Mouse (Mus musculus) embryonic facial prominence, embryonic 11.5 days (tissue): ENCODE measurements around the gene Lrrc46. TPM values are rescaled to one million over a fixed set of nuclear protein-coding genes. Genes with fewer than 3 reads are reported as not detected.

Source experiments
- ATAC-seq: fragments of 200-750 bp; cut with Nextera tagmentation; replicated peaks from 2 replicates; pipeline ENCODE4 v1.8.0; 2017; ENCODE audit warnings: low read depth; ENCODE audit not compliant: insufficient number of reproducible peaks, low FRiP score, low TSS enrichment
- DNase-seq: peaks from one replicate; pipeline ENCODE4 v3.0.0-alpha.2; 2015; ENCODE audit warnings: low spot score
- H3K27ac ChIP-seq: fragments of 300-500 bp; sonication (generic); replicated peaks from 2 replicates; pipeline ENCODE4 v1.5.1; 2014; ENCODE audit warnings: mild to moderate bottlenecking, low read depth, low read length, control low read depth
- H3K27me3 ChIP-seq: fragments of 300-500 bp; sonication (generic); 2 replicates; pipeline ENCODE4 v1.6.1; 2014; ENCODE audit warnings: mild to moderate bottlenecking, low read length, moderate library complexity, mixed read lengths; ENCODE audit not compliant: control insufficient read depth, insufficient read depth
- H3K36me3 ChIP-seq: fragments of 300-500 bp; sonication (generic); replicated peaks from 2 replicates; pipeline ENCODE4 v1.6.1; 2014; ENCODE audit warnings: low read depth, mild to moderate bottlenecking, low read length, moderate library complexity, mixed read lengths; ENCODE audit not compliant: control insufficient read depth, insufficient read depth
- H3K4me1 ChIP-seq: fragments of 300-500 bp; sonication (generic); 2 replicates; pipeline ENCODE4 v1.6.1; 2014; ENCODE audit warnings: low read length, mixed read lengths; ENCODE audit not compliant: control insufficient read depth, insufficient read depth
- H3K4me2 ChIP-seq: fragments of 300-500 bp; sonication (generic); 2 replicates; pipeline ENCODE4 v1.6.1; 2014; ENCODE audit warnings: low read depth, mild to moderate bottlenecking, control low read depth, low read length, moderate library complexity
- H3K4me3 ChIP-seq: fragments of 300-500 bp; sonication (generic); 2 replicates; pipeline ENCODE4 v1.5.1; 2014; ENCODE audit warnings: low read depth, low read length, control low read depth
- H3K9ac ChIP-seq: fragments of 300-500 bp; sonication (generic); replicated peaks from 2 replicates; pipeline ENCODE4 v1.6.1; 2014; ENCODE audit warnings: mild to moderate bottlenecking, control low read depth, low read length
- H3K9me3 ChIP-seq: fragments of 300-500 bp; sonication (generic); replicated peaks from 2 replicates; pipeline ENCODE4 v1.6.1; 2016; ENCODE audit warnings: mild to moderate bottlenecking, low read length, inconsistent platforms, mixed read lengths; ENCODE audit not compliant: control insufficient read depth
- WGBS: fragments of 180-500 bp; shearing (Covaris S2); extraction: QIAGEN DNeasy Blood & Tissue Kit; methylation state at CpG from one replicate; pipeline ENCODE4 v1.1.7; 2014; 5-methylcytosine and 5-hydroxymethylcytosine counted together
- polyA plus RNA-seq: library from polyadenylated mRNA; unstranded; fragments of >200 nt; fragmentation: Nextera tagmentation; extraction: Ambion mirVana; gene quantifications from 2 replicates; pipeline ENCODE4 v1.2.1, GENCODE M21; 2014

Lrrc46 gene
- 1.1 and 1.3 TPM in 2 replicates for polyA plus RNA-seq

DNA sequence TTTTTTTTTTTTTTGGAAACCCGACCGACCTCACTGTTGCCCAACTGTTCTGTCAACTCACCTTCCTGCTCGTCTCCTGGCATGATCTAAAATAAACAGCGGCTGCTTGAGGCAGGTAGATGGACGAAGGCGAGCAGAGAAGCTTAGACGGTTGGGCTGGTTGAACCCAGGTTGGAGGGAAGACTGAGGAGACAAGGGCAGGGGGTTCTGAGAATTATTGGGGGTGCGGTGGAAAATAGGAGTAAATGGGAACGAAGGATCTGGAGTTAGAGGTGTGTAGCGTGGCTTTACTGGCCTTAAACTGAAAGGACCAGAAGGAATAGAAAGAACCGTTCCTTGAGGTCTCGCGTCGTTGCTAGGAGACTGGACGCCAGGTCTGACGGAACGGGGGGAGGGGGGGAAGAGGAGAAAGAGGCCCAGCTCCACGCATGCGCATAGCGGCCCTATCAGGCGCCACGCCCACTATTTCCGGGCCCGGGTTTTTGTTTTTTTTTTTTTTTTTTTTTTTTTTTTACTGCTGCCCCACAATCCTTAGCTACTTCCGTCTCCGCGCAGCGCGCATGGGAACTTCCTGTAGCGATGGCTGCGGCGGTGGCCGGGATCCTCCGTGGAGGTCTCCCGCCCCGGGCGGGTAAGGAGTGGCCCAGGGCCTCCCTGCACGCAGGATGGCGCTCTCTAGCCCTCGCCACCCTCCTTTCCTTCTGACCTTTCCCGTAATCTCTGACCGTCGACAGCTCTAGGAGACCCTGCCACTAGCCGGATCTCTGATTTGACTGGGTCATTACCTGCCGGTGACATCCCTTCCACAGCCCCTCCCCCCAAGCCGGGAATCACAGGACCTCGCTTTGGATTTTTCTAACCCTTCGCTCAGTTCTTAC is at the start of gene Lrrc46, which contains the start of gene Mrpl10:
Lrrc46 (minus strand) TSS at position 386 of the 878 bp plus-strand sequence.
Mrpl10 (plus strand) TSS at position 539 of the 878 bp plus-strand sequence.
- Histone ChIP-seq H3K36me3 (no peaks in the 10 kb centered on the region; the same call in 1 of the 2 replicates), H3K9ac (peak within 1 kb of the TSS; percentile 74), H3K4me1 (0 out of 2 replicates have a peak, but pooled peaks cover 2% of the 10 kb centered on the region), H3K4me2 (peak within 1 kb of the TSS; percentile 66), H3K9me3 (no peaks in the 10 kb centered on the region), H3K4me3 (peak within 1 kb of the TSS; percentile 60), H3K27me3 (no peaks in the 10 kb centered on the region), H3K27ac (no peak within 1 kb of the TSS)
- peak; percentile 85 for ATAC-seq
- 2% methylated on average over 43 of the region's 48 CpGs for WGBS
- peak; percentile 98 for DNase-seq

DNA sequence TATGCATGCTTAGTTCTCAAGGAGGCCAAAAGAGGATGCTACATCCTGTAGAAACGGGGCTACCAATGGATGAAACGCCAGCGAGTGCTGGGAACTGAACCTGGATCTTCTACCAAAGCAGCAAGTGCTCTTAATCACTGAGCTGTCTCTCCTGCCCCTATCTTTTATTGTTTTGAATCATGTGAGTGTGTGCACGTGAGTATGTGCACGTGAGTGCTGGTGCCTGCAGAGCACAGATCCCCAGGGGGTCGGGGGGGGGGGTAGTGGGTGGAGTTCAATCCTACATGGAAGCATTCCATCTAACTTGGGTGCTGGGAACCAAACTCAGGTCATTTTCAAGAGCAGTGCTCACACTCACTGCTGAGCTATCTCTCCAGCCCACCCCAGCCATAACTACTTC is 45.2 kb upstream of the Lrrc46 start:
- no peak for DNase-seq
- Histone ChIP-seq H3K27me3 (no peaks in the 10 kb centered on the region), H3K4me1 (no peaks in the 10 kb centered on the region), H3K9ac (no peak overlapping the region), H3K36me3 (no peaks in the 10 kb centered on the region), H3K27ac (no peak overlapping the region), H3K9me3 (no peaks in the 10 kb centered on the region), H3K4me2 (no peak overlapping the region), H3K4me3 (no peak overlapping the region)
- WGBS = 73% methylated on average over 6 of the region's 6 CpGs
- no peak for ATAC-seq

DNA sequence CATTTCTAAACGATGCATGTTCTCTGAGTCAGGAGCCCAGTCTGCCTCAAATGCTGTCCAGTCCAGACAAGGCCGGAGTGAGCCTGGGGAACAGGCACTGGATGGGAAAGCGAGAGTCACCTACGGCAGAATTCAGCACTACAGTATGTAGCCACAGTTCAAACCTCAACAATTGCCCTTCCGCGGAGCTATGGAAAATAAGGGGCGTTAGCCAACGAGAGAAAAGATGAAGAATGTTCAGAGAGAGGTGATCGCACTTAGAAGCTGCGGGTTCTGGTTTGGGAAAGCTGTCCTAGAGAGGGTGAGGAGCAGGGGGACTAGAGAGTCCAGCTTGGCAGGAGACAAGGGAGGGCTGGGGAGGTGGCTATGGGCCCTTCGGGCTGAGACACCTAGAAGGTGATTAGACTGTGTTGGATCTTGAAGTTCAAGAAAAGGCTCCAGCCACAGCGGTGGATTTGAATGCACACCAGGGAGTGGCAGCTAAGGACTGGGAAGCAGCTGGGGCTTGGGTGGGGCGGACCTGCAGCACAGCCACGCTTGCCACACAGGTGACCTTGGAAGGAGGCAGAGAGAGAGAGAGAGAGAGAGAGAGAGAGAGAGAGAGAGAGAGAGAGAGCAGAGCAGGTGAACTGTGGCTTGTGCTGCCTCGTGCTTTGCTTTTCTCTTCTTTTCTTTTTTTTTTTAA is 43.8 kb upstream of the Lrrc46 start:
- Histone ChIP-seq H3K9ac (no peak overlapping the region), H3K27ac (no peak overlapping the region), H3K4me2 (no peak overlapping the region), H3K27me3 (no peaks in the 10 kb centered on the region), H3K4me1 (no peaks in the 10 kb centered on the region), H3K4me3 (no peak overlapping the region), H3K9me3 (no peaks in the 10 kb centered on the region), H3K36me3 (no peaks in the 10 kb centered on the region)
- 87% methylated on average over 15 of the region's 15 CpGs for WGBS
- no peak for DNase-seq
- no peak for ATAC-seq

DNA sequence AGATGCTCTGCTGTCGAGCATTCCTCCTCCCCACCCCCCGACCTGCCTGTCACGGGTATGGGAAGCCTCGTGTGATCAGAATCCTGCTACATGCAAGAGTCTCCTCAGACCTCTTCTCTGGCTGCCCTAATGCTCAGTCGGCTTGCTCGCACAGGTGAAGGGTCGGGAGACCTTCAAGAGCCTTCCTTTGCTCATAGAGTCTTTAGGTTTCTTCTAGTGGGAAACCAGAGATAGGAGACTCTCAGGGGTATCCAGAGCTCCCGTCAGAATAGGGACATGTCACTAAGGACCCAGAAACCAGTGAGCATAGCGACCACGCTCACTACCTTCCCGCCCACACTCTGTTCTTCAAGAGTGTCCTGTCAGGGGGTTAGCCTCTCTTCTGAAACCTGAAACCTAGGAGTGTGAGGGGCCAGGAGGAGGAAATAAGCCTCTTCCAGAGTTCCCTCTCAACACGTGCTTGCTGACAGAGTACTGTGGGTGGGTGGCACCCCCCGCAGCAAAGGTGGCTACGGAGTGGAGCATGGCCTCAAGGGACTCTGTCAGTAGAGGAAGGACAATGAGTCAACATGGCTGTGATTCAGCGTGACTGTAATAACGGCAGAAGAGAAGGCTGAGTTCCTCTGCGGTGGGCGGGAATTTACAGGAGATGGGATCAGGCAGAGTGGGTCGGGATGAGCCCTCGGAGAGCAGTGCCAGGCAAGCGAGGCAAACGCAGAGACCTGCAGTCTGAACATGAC is 42.4 kb upstream of the Lrrc46 start:
- ATAC-seq (no peak), DNase-seq (peak; percentile 26)
- H3K27me3 ChIP-seq = no peaks in the 10 kb centered on the region
- no peak overlapping the region for H3K9ac ChIP-seq
- no peak overlapping the region for H3K27ac ChIP-seq
- H3K4me3 ChIP-seq = no peak overlapping the region
- H3K4me2 ChIP-seq = no peak overlapping the region
- no peaks in the 10 kb centered on the region for H3K4me1 ChIP-seq
- H3K36me3 ChIP-seq = no peaks in the 10 kb centered on the region
- H3K9me3 ChIP-seq = no peaks in the 10 kb centered on the region
- WGBS = 30% methylated on average over 22 of the region's 22 CpGs

DNA sequence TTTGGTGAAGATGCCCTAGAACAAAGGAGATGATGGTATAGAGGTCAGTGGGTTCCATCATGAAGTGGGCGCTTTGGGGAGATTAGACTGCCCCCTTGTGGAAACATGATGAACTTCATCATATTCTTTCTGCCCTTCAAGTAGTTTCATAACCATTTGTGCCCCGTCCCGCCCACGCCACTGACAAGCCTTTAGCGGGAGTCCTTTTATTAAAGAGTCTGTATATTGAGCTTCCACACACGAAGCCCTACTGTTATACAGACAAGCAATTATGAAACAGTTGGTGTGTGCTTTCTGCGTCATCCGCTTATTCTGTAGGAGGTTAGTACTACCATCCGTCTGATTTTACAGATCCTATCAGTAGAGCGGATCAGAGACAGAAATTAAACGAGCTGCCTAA is 41.8 kb upstream of the Lrrc46 start:
- Histone ChIP-seq H3K4me2 (no peak overlapping the region), H3K9ac (no peak overlapping the region)
- 43% methylated on average over 11 of the region's 11 CpGs for WGBS

DNA sequence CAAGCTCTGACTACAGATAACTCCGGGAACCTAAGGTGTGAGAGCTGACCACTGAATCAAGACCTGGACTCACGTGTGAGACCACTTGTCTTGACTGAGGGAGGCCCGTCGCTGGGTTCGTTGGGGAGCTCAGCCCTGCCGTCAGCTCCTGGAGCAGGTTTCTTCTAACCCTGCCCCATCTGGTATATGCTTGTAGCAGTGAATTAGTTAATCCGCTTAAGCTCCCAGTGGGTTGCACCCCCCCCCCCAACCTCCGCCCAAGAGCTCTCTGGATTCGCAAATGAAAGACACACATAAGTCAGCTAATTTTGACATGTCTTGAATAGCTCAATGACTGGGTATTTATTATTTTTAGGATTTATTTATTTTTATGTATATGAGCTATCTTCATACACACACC is 39.1 kb upstream of the Lrrc46 start:
- Histone ChIP-seq H3K9me3 (no peaks in the 10 kb centered on the region), H3K36me3 (no peaks in the 10 kb centered on the region), H3K4me2 (no peak overlapping the region), H3K27ac (no peak overlapping the region), H3K27me3 (no peaks in the 10 kb centered on the region), H3K9ac (no peak overlapping the region), H3K4me1 (no peaks in the 10 kb centered on the region), H3K4me3 (no peak overlapping the region)
- 33% methylated on average over 9 of the region's 9 CpGs for WGBS
- no peak for ATAC-seq
- DNase-seq = no peak

More for the DNA sequence above, 41.8 kb upstream of the Lrrc46 start:
- Histone ChIP-seq H3K4me3 (no peak overlapping the region), H3K27ac (no peak overlapping the region), H3K9me3 (no peaks in the 10 kb centered on the region), H3K27me3 (no peaks in the 10 kb centered on the region), H3K4me1 (no peaks in the 10 kb centered on the region), H3K36me3 (no peaks in the 10 kb centered on the region)
- DNase-seq = peak; percentile 63
- ATAC-seq = no peak

DNA sequence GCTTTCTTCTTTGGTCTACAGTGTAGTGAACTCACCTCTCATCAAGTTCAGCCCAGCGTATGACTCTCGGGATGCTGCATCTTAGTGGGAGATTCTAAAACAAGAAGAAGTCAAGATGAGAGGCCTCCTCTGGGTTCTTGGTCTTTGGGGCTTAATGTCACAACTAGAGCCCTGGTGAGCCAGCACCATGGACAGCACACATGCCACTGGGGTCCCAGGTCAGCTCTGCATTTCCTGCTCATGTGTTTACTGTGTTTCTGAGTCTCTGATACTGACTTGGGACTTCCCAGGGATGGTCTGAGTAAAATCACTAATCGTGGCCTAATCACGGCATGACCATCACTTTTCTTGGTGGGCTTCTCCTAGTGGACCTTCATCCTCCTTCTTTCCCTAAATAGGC is 37.5 kb upstream of the Lrrc46 start:
- no peaks in the 10 kb centered on the region for H3K9me3 ChIP-seq
- DNase-seq = peak; percentile 71
- no peak for ATAC-seq
- no peak overlapping the region for H3K9ac ChIP-seq
- H3K36me3 ChIP-seq = no peaks in the 10 kb centered on the region
- H3K4me1 ChIP-seq = no peaks in the 10 kb centered on the region
- H3K4me2 ChIP-seq = no peak overlapping the region
- WGBS = 54% methylated on average over 4 of the region's 4 CpGs
- H3K27ac ChIP-seq = no peak overlapping the region
- no peak overlapping the region for H3K4me3 ChIP-seq
- H3K27me3 ChIP-seq = no peaks in the 10 kb centered on the region
